Mouse (Mus musculus) MEL (cell line): ENCODE data around the gene Alox5ap.

Experiments
- CHD1 ChIP-seq: IDR thresholded peaks from 2 replicates; pipeline ENCODE4 v1.6.1; 2012; ENCODE audit warnings: low read depth, mild to moderate bottlenecking, inconsistent platforms, low read length, improper control_type of control experiment
- CTCF ChIP-seq, 3 experiments: IDR thresholded peaks in 2 of 3; conservative IDR thresholded peaks in 1 of 3; 2 replicates each; pipeline ENCODE4 v1.5.1; 2011 to 2012; ENCODE audit warnings: low read length in 3 of 3, low read depth in 2 of 3, mild to moderate bottlenecking in 2 of 3, improper control_type of control experiment in 1 of 3, inconsistent platforms in 1 of 3, mixed read lengths in 1 of 3, moderate library complexity in 1 of 3; ENCODE audit not compliant: control insufficient read depth in 1 of 3, insufficient read depth in 1 of 3, poor library complexity in 1 of 3, severe bottlenecking in 1 of 3
- ELF1 ChIP-seq: IDR thresholded peaks from 2 replicates; pipeline ENCODE4 v1.6.1; 2014; ENCODE audit warnings: low read depth, mild to moderate bottlenecking, inconsistent platforms, low read length, improper control_type of control experiment, moderate library complexity
- GABPA ChIP-seq: IDR thresholded peaks from 2 replicates; pipeline ENCODE4 v1.6.1; 2012; ENCODE audit warnings: low read depth, mild to moderate bottlenecking, inconsistent platforms, low read length, improper control_type of control experiment, moderate library complexity
- POLR2A ChIP-seq, 2 experiments: IDR thresholded peaks; 2 replicates each; pipeline ENCODE4 v1.6.1; 2011 to 2012; ENCODE audit warnings: low read length in 2 of 2, mild to moderate bottlenecking in 2 of 2, control low read depth in 1 of 2, improper control_type of control experiment in 1 of 2, low read depth in 1 of 2, moderate library complexity in 1 of 2; ENCODE audit not compliant: control insufficient read depth in 1 of 2, insufficient read depth in 1 of 2, poor library complexity in 1 of 2
- SIN3A ChIP-seq: IDR thresholded peaks from 2 replicates; pipeline ENCODE4 v1.6.1; 2012; ENCODE audit warnings: low read length, improper control_type of control experiment, inconsistent platforms
- TAL1 ChIP-seq: IDR thresholded peaks from 2 replicates; pipeline ENCODE4 v1.6.1; 2012; ENCODE audit warnings: mild to moderate bottlenecking, inconsistent platforms, low read length, moderate library complexity, mixed read lengths
- ZNF384 ChIP-seq: IDR thresholded peaks from 2 replicates; pipeline ENCODE4 v1.6.1; 2012; ENCODE audit warnings: low read depth, mild to moderate bottlenecking, inconsistent platforms, low read length, improper control_type of control experiment

GRCm38 (mm10) chr5:149277529-149277928, 13.0 kb downstream of the Alox5ap start:
- no peak for TF ChIP-seq CHD1
- no peak for TF ChIP-seq CTCF (IDR thresholded peaks at IDR 0.05 in 2 of 3, conservative IDR thresholded peaks at IDR 0.05 in 1 of 3; ENCODE audit: control insufficient read depth in 1 of 3, insufficient read depth in 1 of 3, low read depth in 2 of 3, low read length in 3 of 3, poor library complexity in 1 of 3, severe bottlenecking in 1 of 3)
- TF ChIP-seq TAL1, result no peak
- no peak for TF ChIP-seq ZNF384
- TF ChIP-seq SIN3A, result no peak
- TF ChIP-seq ELF1, result no peak
- no peak for TF ChIP-seq POLR2A (IDR thresholded peaks at IDR 0.05; ENCODE audit: control insufficient read depth in 1 of 2, insufficient read depth in 1 of 2, low read depth in 1 of 2, low read length in 2 of 2, poor library complexity in 1 of 2)
- TF ChIP-seq GABPA, result no peak
